Comparison of ENCODE assay signal across 40 mouse cellular contexts in genomic region chr11:62701218-62701617, GRCm38 (mm10). TPM values are rescaled to one million over a fixed set of nuclear protein-coding genes. Genes with fewer than 3 reads are reported as not detected.
"Had no signal": no experiment of that assay in that cellular context is flagged by ENCODE, and none has a peak within 500 bp of the region (broad histone marks: within the 10 kb centered on the region; RNA-seq: fewer than 3 reads in every experiment).

No protein-coding gene starts in this region.

- H3K9me3 ChIP-seq: heart, embryonic 10.5 days; heart, embryonic 12.5 days; hindbrain, embryonic 13.5 days; hindbrain, embryonic 15.5 days; kidney, embryonic 15.5 days; limb, embryonic 13.5 days; limb, embryonic 15.5 days had no signal

- H3K27me3 ChIP-seq: heart, embryonic 12.5 days; hindbrain, embryonic 13.5 days; hindbrain, embryonic 15.5 days; kidney, embryonic 15.5 days; limb, embryonic 13.5 days; limb, embryonic 15.5 days had no signal

- ATAC-seq: hindbrain, postnatal 0 days; intestine, embryonic 16.5 days had no signal

- DNase-seq: gastrocnemius, postnatal 14 days; gastrocnemius, postnatal 36 days; heart, adult 18-20 months; heart, postnatal 10 days; heart, postnatal 36 days; kidney, adult 11 months; kidney, adult 2 months; kidney, adult 9 months; kidney, postnatal 14 days; kidney, postnatal 36 days; layer of hippocampus, adult 9-11 months; layer of hippocampus, postnatal 36 days; left cerebral cortex, postnatal 4 days had no signal

- H3K27ac ChIP-seq: heart, embryonic 10.5 days; hindbrain, embryonic 13.5 days; hindbrain, embryonic 15.5 days; hindbrain, postnatal 0 days; kidney, embryonic 15.5 days; kidney, postnatal 0 days; limb, embryonic 13.5 days; limb, embryonic 15.5 days had no signal

- H3K36me3 ChIP-seq: heart, embryonic 10.5 days; heart, embryonic 12.5 days; hindbrain, embryonic 13.5 days; hindbrain, embryonic 15.5 days; kidney, embryonic 15.5 days; limb, embryonic 13.5 days; limb, embryonic 15.5 days had no signal

- H3K9ac ChIP-seq: heart, embryonic 12.5 days; hindbrain, embryonic 13.5 days; hindbrain, embryonic 15.5 days; kidney, embryonic 15.5 days; limb, embryonic 13.5 days; limb, embryonic 15.5 days had no signal

- H3K4me1 ChIP-seq: heart, embryonic 10.5 days; heart, embryonic 12.5 days; hindbrain, embryonic 13.5 days; hindbrain, embryonic 15.5 days; kidney, embryonic 15.5 days; limb, embryonic 13.5 days; limb, embryonic 15.5 days had no signal

- H3K4me3 ChIP-seq: heart, embryonic 10.5 days; heart, embryonic 12.5 days; hindbrain, embryonic 13.5 days; hindbrain, embryonic 15.5 days; kidney, embryonic 15.5 days; limb, embryonic 13.5 days; limb, embryonic 15.5 days had no signal

- H3K4me2 ChIP-seq: heart, embryonic 12.5 days; hindbrain, embryonic 13.5 days; hindbrain, embryonic 15.5 days; kidney, embryonic 15.5 days; limb, embryonic 13.5 days; limb, embryonic 15.5 days had no signal

RNA-seq across cellular contexts. Expression of gene Gm10428, which starts 51.7 kb away (rescaled TPM):
- total RNA-seq: gastrocnemius, adult 8-10 months; gastrocnemius, postnatal 14 days; gastrocnemius, postnatal 36 days; granulocyte monocyte progenitor cell, adult 5-6 weeks; heart, adult 18-20 months; heart, adult 8-10 months; heart, postnatal 10 days; heart, postnatal 36 days; hematopoietic stem cell, adult 5-6 weeks; hindbrain, postnatal 0 days; layer of hippocampus, adult 18-20 months; layer of hippocampus, adult 8-10 months; layer of hippocampus, postnatal 14 days; layer of hippocampus, postnatal 36 days; left cerebral cortex, adult 18-20 months; left cerebral cortex, adult 8-10 months; left cerebral cortex, postnatal 10 days; left cerebral cortex, postnatal 25 days; left cerebral cortex, postnatal 4 days had no signal
- polyA plus RNA-seq: frontal cortex, adult 2 months; heart, embryonic 10.5 days; heart, embryonic 12.5 days; heart, embryonic 14.5 days; heart, embryonic 16.5 days; hindbrain, embryonic 11.5 days; hindbrain, embryonic 13.5 days; hindbrain, embryonic 15.5 days; hindbrain, postnatal 0 days; intestine, embryonic 14.5 days; intestine, embryonic 16.5 days; kidney, adult 2 months; kidney, embryonic 15.5 days; large intestine, adult 2 months; limb, embryonic 13.5 days; limb, embryonic 15.5 days had no signal
